Mouse (Mus musculus) intestine, embryonic 14.5 days (tissue): Measurements from ENCODE around the gene Clic3. TPM values are rescaled to one million over a fixed set of nuclear protein-coding genes. Genes with fewer than 3 reads are reported as not detected.

Experiments
- ATAC-seq: fragments of 200-750 bp; cut with Nextera tagmentation; replicated peaks from 2 replicates; pipeline ENCODE4 v1.8.0; 2017; ENCODE audit warnings: low read depth, moderate number of reproducible peaks, moderate TSS enrichment, moderate library complexity; ENCODE audit not compliant: low FRiP score, low TSS enrichment
- DNase-seq: peaks from one replicate; pipeline ENCODE4 v3.0.0-alpha.2; 2018; ENCODE audit warnings: low spot score
- H3K27ac ChIP-seq: fragments of 300-500 bp; sonication (generic); 2 replicates; pipeline ENCODE4 v1.5.1; 2014; ENCODE audit warnings: low read depth, mild to moderate bottlenecking, control low read depth
- H3K27me3 ChIP-seq: fragments of 300-500 bp; sonication (generic); replicated peaks from 2 replicates; pipeline ENCODE4 v1.6.1; 2014; ENCODE audit warnings: low read length, control low read depth; ENCODE audit not compliant: control insufficient read depth, insufficient read depth
- H3K36me3 ChIP-seq: fragments of 300-500 bp; sonication (generic); 2 replicates; pipeline ENCODE4 v1.6.1; 2014; ENCODE audit warnings: low read length, control low read depth; ENCODE audit not compliant: control insufficient read depth, insufficient read depth
- H3K4me1 ChIP-seq: fragments of 300-500 bp; sonication (generic); replicated peaks from 2 replicates; pipeline ENCODE4 v1.6.1; 2014; ENCODE audit warnings: low read length, control low read depth, mixed read lengths; ENCODE audit not compliant: control insufficient read depth, insufficient read depth
- H3K4me2 ChIP-seq: fragments of 300-500 bp; sonication (generic); 2 replicates; pipeline ENCODE4 v1.6.1; 2014; ENCODE audit warnings: low read length
- H3K4me3 ChIP-seq: fragments of 300-500 bp; sonication (generic); 2 replicates; pipeline ENCODE4 v1.5.1; 2014; ENCODE audit warnings: low read depth, low read length, control low read depth, mixed read lengths
- H3K9ac ChIP-seq: fragments of 300-500 bp; sonication (generic); 2 replicates; pipeline ENCODE4 v1.6.1; 2014; ENCODE audit warnings: mild to moderate bottlenecking, low read length
- H3K9me3 ChIP-seq: fragments of 300-500 bp; sonication (generic); 2 replicates; pipeline ENCODE4 v1.6.1; 2016; ENCODE audit warnings: low read length, control low read depth; ENCODE audit not compliant: control insufficient read depth
- WGBS: fragments of 180-500 bp; shearing (Covaris S2); extraction: QIAGEN DNeasy Blood & Tissue Kit; methylation state at CpG from one replicate; pipeline ENCODE4 v1.1.7; 2014; 5-methylcytosine and 5-hydroxymethylcytosine counted together
- polyA plus RNA-seq: library from polyadenylated mRNA; unstranded; fragments of >200 nt; fragmentation: Nextera tagmentation; extraction: Ambion mirVana; gene quantifications from 2 replicates; pipeline ENCODE4 v1.2.1, GENCODE M21; 2014

Clic3 gene
- polyA plus RNA-seq, 1 experiment from 2014 or later: 1.8 TPM

- Histone ChIP-seq H3K4me1 (no peaks in the 10 kb centered on the region), H3K27ac (no peak overlapping the region), H3K4me2 (no peak overlapping the region), H3K4me3 (no peak overlapping the region), H3K9ac (no peak overlapping the region), H3K36me3 (no peaks in the 10 kb centered on the region), H3K9me3 (no peaks in the 10 kb centered on the region), H3K27me3 (no peaks in the 10 kb centered on the region)
- DNase-seq (no peak), ATAC-seq (peak; percentile 32; the same call in 1 of the 2 replicates)
- WGBS: 73% methylated on average over 10 of the region's 10 CpGs
Measured at GRCm38 (mm10) chr2:25468962-25469915, 12.6 kb downstream of the Clic3 start.

GRCm38 (mm10) chr2:25469969-25470368 lies 13.3 kb downstream of the Clic3 start, which contains the start of gene Ptgds:
Ptgds (minus strand) TSS chr2:25470046.
- Histone ChIP-seq H3K27ac (no peak within 1 kb of the TSS), H3K9ac (no peak within 1 kb of the TSS), H3K9me3 (no peaks in the 10 kb centered on the region), H3K36me3 (no peaks in the 10 kb centered on the region), H3K4me1 (no peaks in the 10 kb centered on the region), H3K4me2 (no peak within 1 kb of the TSS), H3K4me3 (no peak within 1 kb of the TSS), H3K27me3 (no peaks in the 10 kb centered on the region)
- WGBS: 52% methylated on average over 6 of the region's 6 CpGs
- DNase-seq (no peak), ATAC-seq (no peak)

- no peak overlapping the region for H3K4me2 ChIP-seq
- 69% methylated on average over 2 of the region's 2 CpGs for WGBS
- H3K9ac ChIP-seq: no peak overlapping the region
- H3K9me3 ChIP-seq: no peaks in the 10 kb centered on the region
- no peak overlapping the region for H3K27ac ChIP-seq
- no peak overlapping the region for H3K4me3 ChIP-seq
- no peaks in the 10 kb centered on the region for H3K4me1 ChIP-seq
- DNase-seq: no peak
- no peak for ATAC-seq
- H3K36me3 ChIP-seq: no peaks in the 10 kb centered on the region
- H3K27me3 ChIP-seq: no peaks in the 10 kb centered on the region
Measured at GRCm38 (mm10) chr2:25472550-25472949, 15.9 kb downstream of the Clic3 start.

- no peak overlapping the region for H3K9ac ChIP-seq
- H3K4me1 ChIP-seq: no peaks in the 10 kb centered on the region
- H3K4me3 ChIP-seq: no peak overlapping the region
- H3K27ac ChIP-seq: no peak overlapping the region
- DNase-seq: no peak
- H3K4me2 ChIP-seq: no peak overlapping the region
- WGBS: 88% methylated on average over 8 of the region's 8 CpGs
- ATAC-seq: no peak
- H3K9me3 ChIP-seq: no peaks in the 10 kb centered on the region
- H3K36me3 ChIP-seq: no peaks in the 10 kb centered on the region
- no peaks in the 10 kb centered on the region for H3K27me3 ChIP-seq
Measured at GRCm38 (mm10) chr2:25477541-25477940, 20.9 kb downstream of the Clic3 start.

GRCm38 (mm10) chr2:25477967-25478675 lies 21.5 kb downstream of the Clic3 start:
- no peaks in the 10 kb centered on the region for H3K9me3 ChIP-seq
- ATAC-seq (no peak), DNase-seq (no peak)
- H3K9ac ChIP-seq: no peak overlapping the region
- 81% methylated on average over 3 of the region's 3 CpGs for WGBS
- no peaks in the 10 kb centered on the region for H3K27me3 ChIP-seq
- H3K27ac ChIP-seq: no peak overlapping the region
- no peak overlapping the region for H3K4me3 ChIP-seq
- no peaks in the 10 kb centered on the region for H3K36me3 ChIP-seq
- no peak overlapping the region for H3K4me2 ChIP-seq
- no peaks in the 10 kb centered on the region for H3K4me1 ChIP-seq

- no peak overlapping the region for H3K4me2 ChIP-seq
- no peaks in the 10 kb centered on the region for H3K9me3 ChIP-seq
- ATAC-seq: no peak
- H3K4me3 ChIP-seq: no peak overlapping the region
- no peak for DNase-seq
- no peaks in the 10 kb centered on the region for H3K27me3 ChIP-seq
- 60% methylated on average over 10 of the region's 10 CpGs for WGBS
- H3K27ac ChIP-seq: no peak overlapping the region
- H3K36me3 ChIP-seq: no peaks in the 10 kb centered on the region
- no peaks in the 10 kb centered on the region for H3K4me1 ChIP-seq
- no peak overlapping the region for H3K9ac ChIP-seq
Measured at GRCm38 (mm10) chr2:25479551-25480311, 23.1 kb downstream of the Clic3 start.

GRCm38 (mm10) chr2:25480541-25480940 lies 23.9 kb downstream of the Clic3 start:
- no peaks in the 10 kb centered on the region for H3K4me1 ChIP-seq
- no peaks in the 10 kb centered on the region for H3K36me3 ChIP-seq
- no peak overlapping the region for H3K4me3 ChIP-seq
- DNase-seq (no peak), ATAC-seq (no peak)
- H3K27me3 ChIP-seq: no peaks in the 10 kb centered on the region
- no peak overlapping the region for H3K4me2 ChIP-seq
- no peaks in the 10 kb centered on the region for H3K9me3 ChIP-seq
- WGBS: 92% methylated on average over 1 of the region's 1 CpGs
- H3K27ac ChIP-seq: no peak overlapping the region
- H3K9ac ChIP-seq: no peak overlapping the region

- H3K27me3 ChIP-seq: no peaks in the 10 kb centered on the region
- DNase-seq (peak; percentile 67), ATAC-seq (0 out of 2 replicates have a peak, but pooled peaks have one; percentile 22)
- no peak overlapping the region for H3K4me2 ChIP-seq
- no peaks in the 10 kb centered on the region for H3K4me1 ChIP-seq
- WGBS: 26% methylated on average over 7 of the region's 7 CpGs
- no peaks in the 10 kb centered on the region for H3K36me3 ChIP-seq
- H3K4me3 ChIP-seq: no peak overlapping the region
- no peak overlapping the region for H3K9ac ChIP-seq
- no peaks in the 10 kb centered on the region for H3K9me3 ChIP-seq
- H3K27ac ChIP-seq: no peak overlapping the region
Measured at GRCm38 (mm10) chr2:25482969-25483368, 26.3 kb downstream of the Clic3 start.
